Mouse (Mus musculus): Measurements from ENCODE around the gene Ccl22. TPM values are rescaled to one million over a fixed set of nuclear protein-coding genes. Genes with fewer than 3 reads are reported as not detected.

Ccl22 gene
- total RNA-seq, 4 experiments from 2014 or later, result 0.33 to 0.40 TPM; not detected in 2

- no peak for DNase-seq (ENCODE audit: low spot score in 2 of 2)
Measured at GRCm38 (mm10) chr8:94778473-94778872, 33.1 kb downstream of the Ccl22 start.

GRCm38 (mm10) chr8:94778895-94779533, 33.6 kb downstream of the Ccl22 start:
- no peak for DNase-seq (ENCODE audit: low spot score in 2 of 2)

GRCm38 (mm10) chr8:94779534-94780294, 34.3 kb downstream of the Ccl22 start:
- no peak for DNase-seq (ENCODE audit: low spot score in 2 of 2)

DNA sequence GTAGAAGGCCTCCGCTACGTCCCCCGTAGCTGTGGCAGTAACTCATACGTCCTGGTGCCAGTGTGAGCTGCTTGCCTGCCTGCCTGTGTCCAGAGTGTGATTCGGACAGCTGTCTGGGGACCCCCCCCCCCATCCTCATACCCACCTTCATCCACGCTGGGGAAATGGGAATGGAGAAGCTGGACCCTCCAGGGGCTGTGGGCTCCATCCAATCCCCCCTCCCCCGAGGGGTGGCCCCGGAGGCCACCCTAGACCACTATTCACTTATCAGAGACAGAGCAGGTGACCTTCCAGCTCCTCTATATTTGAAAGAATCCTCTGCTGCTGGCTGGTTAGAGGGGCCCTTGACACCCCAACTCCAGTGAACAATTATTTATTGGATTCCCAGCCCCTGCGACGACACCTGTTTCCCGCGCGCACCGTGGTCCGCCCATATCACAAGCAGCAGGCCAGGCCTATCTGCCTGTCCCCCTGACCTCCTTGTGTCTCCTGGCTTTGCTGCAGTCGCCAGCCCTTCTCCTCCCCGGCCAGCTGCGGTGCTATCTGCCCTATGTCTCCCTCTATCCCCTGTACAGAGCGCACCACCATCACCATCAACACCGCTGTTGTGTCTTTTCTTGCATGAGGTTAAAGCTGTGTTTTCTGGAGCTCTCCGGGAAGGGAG, 35.2 kb downstream of the Ccl22 start:
- DNase-seq (ENCODE audit: low spot score in 2 of 2), result no peak

GRCm38 (mm10) chr8:94781155-94781837, 35.9 kb downstream of the Ccl22 start:
- no peak for DNase-seq (ENCODE audit: low spot score in 2 of 2)

- DNase-seq (ENCODE audit: low spot score in 2 of 2), result no peak
Measured at GRCm38 (mm10) chr8:94781838-94782235, 36.4 kb downstream of the Ccl22 start.

DNA sequence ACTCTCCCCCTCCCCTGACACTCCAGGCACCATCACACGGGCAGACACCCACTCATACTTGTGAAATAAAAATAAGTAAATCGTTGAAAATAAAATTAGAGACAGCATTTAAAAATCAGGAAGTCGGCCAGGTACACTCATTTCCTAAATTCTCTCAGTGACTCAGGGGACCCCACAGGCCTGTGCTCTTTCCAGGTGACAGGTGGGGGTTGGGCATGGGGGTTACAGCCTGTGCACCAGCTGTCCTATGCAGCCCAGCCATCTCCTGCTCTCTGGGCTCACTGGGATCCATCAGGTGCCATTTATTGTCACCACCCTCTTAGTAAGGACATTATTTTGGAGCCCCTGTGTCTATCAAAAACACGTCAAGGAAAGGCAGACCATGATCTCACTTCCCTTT, 38.5 kb downstream of the Ccl22 start:
- DNase-seq (ENCODE audit: low spot score in 2 of 2), result no peak

DNA sequence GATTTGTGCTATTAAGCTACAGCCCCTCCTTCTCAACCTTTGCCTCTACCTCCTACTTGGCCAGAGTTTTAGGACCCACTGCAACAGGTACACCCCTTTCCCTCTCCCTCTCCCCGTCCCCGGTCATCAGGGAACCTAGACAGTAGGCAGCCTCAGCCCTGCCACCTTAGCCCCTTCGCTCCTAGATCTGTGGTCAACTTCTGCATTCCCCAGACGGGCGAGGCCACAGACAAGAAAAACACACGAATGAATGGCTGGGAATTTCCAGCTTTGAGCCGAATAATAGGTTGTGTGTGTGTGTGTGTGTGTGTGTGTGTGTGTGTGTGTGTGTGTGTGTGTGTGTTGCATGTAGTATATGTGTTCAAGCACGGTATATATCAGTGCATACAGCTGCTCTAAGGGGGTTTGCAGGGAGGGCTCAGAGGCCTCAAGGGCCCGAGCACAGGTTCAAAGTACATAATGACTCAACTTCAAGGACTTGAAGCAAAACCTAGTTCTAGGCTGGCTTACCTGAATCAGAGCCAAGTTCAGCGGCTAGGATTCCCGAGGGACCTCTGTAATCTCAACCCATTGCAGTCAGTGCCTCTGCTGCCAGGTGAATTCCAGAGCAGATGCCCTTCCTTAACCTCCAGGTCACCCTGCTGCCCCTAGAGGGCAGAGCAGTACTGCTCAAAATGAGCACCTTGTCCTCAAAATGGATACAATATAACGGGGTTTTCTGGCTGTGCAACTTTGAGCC, 40.0 kb downstream of the Ccl22 start:
- no peak for DNase-seq (ENCODE audit: low spot score in 2 of 2)

DNA sequence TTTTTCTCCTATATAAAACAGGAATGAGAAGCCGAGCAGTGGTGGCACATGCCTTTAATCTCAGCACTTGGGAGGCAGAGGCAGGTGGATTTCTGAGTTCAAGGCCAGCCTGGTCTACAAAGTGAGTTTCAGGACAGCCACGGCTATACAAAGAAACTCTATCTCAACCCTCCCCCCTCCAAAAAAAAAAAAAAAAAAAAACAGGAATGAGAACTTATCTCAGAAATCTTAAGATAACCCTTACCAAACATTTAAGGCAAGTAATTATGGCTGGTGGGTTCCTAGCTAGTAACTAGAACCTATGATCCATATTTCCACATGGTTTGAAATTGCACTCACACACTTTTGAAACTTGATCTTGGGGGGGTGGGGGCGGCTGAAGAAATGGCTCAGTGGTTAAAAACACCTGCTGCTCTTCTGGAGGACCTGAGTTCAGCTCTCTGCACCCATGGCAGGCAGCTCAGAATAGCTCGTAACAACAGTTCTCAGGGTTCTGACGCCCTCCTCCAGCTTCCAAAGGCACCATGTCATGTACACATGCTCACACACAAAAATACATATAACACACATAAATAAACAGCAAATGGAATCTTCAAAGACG, 40.7 kb downstream of the Ccl22 start:
- no peak for DNase-seq (ENCODE audit: low spot score in 2 of 2)

GRCm38 (mm10) chr8:94787524-94788501, 42.4 kb downstream of the Ccl22 start:
- DNase-seq (ENCODE audit: low spot score in 2 of 2), result no peak

GRCm38 (mm10) chr8:94789256-94789955, 44.0 kb downstream of the Ccl22 start:
- DNase-seq (ENCODE audit: low spot score in 2 of 2), result no peak

GRCm38 (mm10) chr8:94794368-94794767, 49.0 kb downstream of the Ccl22 start:
- DNase-seq (ENCODE audit: low spot score in 2 of 2), result no peak

- no peak for DNase-seq (ENCODE audit: low spot score in 2 of 2)
Measured at GRCm38 (mm10) chr8:94794782-94795181, 49.4 kb downstream of the Ccl22 start.

DNA sequence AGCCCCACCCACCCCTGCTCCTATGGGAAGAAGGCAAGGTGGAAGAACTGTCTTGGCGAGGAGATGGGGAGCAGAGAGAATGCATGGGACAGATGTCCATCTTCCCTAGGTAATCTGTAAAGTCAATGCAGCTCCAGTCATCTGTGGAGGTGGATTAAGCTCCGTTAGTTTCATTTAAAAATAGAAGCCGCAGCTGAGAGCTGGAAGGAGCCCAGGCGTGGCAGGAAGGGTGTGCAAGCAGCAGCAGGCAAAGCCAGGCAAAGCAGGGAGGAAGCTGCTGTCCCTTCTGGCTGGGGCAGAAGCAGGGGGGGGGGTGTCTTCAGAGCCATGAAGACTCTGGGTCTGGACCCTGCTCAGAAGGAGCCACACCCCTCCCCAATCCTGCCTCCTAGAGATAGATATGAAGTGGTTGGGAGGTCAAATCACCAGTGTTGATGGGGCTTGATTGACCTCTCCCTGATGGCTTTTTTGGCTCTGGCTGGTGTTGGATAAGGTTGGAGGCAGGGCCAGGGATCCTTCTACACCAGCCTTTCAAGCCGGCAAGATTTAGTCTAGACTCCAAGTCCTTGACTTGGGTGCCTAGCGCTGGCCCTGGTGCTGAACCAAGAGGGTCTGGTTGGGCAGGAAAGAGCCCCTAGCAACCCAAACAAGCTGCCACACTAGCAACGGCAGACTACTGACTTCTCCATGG, 55.0 kb downstream of the Ccl22 start:
- DNase-seq (ENCODE audit: low spot score in 2 of 2), result no peak
